Mouse (Mus musculus): ENCODE data around the gene Gm2115. TPM values are rescaled to one million over a fixed set of nuclear protein-coding genes. Genes with fewer than 3 reads are reported as not detected.

Gene Gm2115
- polyA plus RNA-seq, 1 experiment: 1.1 TPM

DNA sequence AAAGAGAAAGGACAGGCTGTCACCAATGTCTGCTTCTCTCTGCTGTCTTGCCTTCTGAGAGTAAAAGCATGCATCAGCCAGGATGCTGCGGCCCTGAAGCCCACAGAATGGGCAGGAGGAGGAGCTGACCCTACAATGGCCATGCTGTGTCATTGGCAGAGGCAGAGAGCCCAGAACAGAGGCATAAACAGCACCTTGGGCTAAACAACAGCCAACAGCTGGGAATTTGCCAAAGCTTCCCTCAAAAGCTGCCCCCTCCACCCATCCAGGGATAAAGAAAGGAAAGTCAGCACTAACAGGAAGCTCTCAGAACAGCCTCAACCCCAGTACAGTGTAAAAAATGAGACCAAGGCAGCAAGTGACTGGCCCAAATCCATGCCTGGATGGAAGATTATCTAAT lies 6.3 kb upstream of the Gm2115 start:
- TF ChIP-seq POLR2A (IDR thresholded peaks at IDR 0.05; ENCODE audit: low read depth, low read length) (no peak), CTCF (conservative IDR thresholded peaks at IDR 0.05; ENCODE audit: insufficient read depth, insufficient read length, low read depth, low read length) (no peak)
- H3K27ac ChIP-seq (ENCODE audit: insufficient read depth, low read depth, low read length): no peak overlapping the region
- H3K27me3 ChIP-seq (replicated peaks; ENCODE audit: control insufficient read depth, insufficient read depth, low read length): no peaks in the 10 kb centered on the region
- H3K4me1 ChIP-seq (ENCODE audit: control insufficient read depth, insufficient read depth, low read length): no peaks in the 10 kb centered on the region
- DNase-seq: peak; percentile 29
- H3K4me3 ChIP-seq (ENCODE audit: insufficient read depth, low read depth, low read length): no peak overlapping the region
- H3K36me3 ChIP-seq (ENCODE audit: control insufficient read depth, insufficient read depth, low read length): no peaks in the 10 kb centered on the region
- WGBS: 19% methylated on average over 1 of the region's 1 CpGs

DNA sequence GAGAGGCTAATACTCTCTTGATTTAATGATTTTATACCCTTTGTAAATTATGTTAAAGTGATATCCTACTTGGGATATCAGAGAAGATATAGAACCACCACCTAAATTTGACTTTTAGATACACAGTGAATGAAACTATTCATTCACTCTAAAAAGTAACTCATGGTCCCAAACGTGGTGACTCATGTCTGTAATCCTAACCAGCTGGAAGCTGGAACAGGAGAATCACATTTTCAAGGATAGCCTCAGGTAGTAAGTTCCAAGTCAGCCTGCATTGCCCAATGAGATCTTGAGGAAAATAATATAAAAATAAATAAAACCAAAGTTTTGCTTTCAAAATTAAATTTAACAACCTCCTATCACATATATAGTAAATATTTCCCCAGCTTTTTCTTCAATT lies 2.6 kb upstream of the Gm2115 start:
- 54% methylated on average over 1 of the region's 1 CpGs for WGBS
- Histone ChIP-seq H3K4me1 (ENCODE audit: control insufficient read depth, insufficient read depth, low read length) (no peaks in the 10 kb centered on the region), H3K27ac (ENCODE audit: insufficient read depth, low read depth, low read length) (no peak overlapping the region), H3K4me3 (ENCODE audit: insufficient read depth, low read depth, low read length) (no peak overlapping the region), H3K36me3 (ENCODE audit: control insufficient read depth, insufficient read depth, low read length) (no peaks in the 10 kb centered on the region), H3K27me3 (replicated peaks; ENCODE audit: control insufficient read depth, insufficient read depth, low read length) (0 out of 2 replicates have a peak, but pooled peaks cover 1% of the 10 kb centered on the region)
- DNase-seq: no peak
- TF ChIP-seq CTCF (conservative IDR thresholded peaks at IDR 0.05; ENCODE audit: insufficient read depth, insufficient read length, low read depth, low read length): no peak
- TF ChIP-seq POLR2A (IDR thresholded peaks at IDR 0.05; ENCODE audit: low read depth, low read length): no peak

DNA sequence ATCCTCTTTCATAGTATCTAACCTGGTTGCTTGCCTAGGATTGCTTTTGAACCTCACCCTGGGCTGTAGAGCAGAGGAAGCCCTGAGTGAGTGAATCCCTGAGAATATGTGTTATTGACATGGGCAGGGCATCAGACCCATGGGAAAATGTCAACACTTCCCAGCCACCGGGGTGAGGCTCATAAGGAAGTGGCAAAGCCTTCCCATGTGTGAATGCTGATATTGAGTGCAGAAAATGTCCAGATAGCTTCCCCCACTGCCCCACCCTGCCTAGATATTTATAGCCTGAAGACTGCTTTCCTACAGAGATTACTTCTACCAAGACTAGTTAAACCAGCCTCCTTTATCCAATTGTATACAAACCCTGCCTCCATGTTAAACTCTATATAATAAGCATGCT lies 4.0 kb downstream of the Gm2115 start:
- 81% methylated on average over 1 of the region's 1 CpGs for WGBS
- TF ChIP-seq CTCF (conservative IDR thresholded peaks at IDR 0.05; ENCODE audit: insufficient read depth, insufficient read length, low read depth, low read length) (no peak), POLR2A (IDR thresholded peaks at IDR 0.05; ENCODE audit: low read depth, low read length) (no peak)
- Histone ChIP-seq H3K27ac (ENCODE audit: insufficient read depth, low read depth, low read length) (no peak overlapping the region), H3K4me1 (ENCODE audit: control insufficient read depth, insufficient read depth, low read length) (no peaks in the 10 kb centered on the region), H3K36me3 (ENCODE audit: control insufficient read depth, insufficient read depth, low read length) (no peaks in the 10 kb centered on the region), H3K4me3 (ENCODE audit: insufficient read depth, low read depth, low read length) (no peak overlapping the region), H3K27me3 (replicated peaks; ENCODE audit: control insufficient read depth, insufficient read depth, low read length) (0 out of 2 replicates have a peak, but pooled peaks cover 1% of the 10 kb centered on the region)
- DNase-seq: no peak

DNA sequence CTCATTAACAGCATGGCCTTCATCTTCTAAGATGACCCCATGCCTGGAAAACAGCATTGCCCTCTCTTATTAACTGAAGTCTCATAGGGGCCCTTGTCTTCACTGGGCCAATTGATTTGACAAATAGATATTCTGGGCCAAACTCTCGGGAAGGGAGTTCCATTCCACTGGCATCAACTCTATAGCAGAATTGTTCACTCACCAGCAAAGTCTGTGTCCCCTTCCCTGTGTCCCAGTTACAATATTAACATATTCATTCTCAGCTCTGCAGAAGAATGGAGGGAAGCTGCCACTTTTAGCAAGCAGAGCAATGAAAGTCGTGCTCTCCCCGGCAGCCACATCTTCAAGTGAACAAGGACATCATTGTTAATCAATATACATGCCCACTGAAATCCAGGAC lies 5.9 kb downstream of the Gm2115 start:
- WGBS: 79% methylated on average over 3 of the region's 3 CpGs
- Histone ChIP-seq H3K4me3 (ENCODE audit: insufficient read depth, low read depth, low read length) (no peak overlapping the region), H3K36me3 (ENCODE audit: control insufficient read depth, insufficient read depth, low read length) (no peaks in the 10 kb centered on the region), H3K27ac (ENCODE audit: insufficient read depth, low read depth, low read length) (no peak overlapping the region), H3K27me3 (replicated peaks; ENCODE audit: control insufficient read depth, insufficient read depth, low read length) (0 out of 2 replicates have a peak, but pooled peaks cover 1% of the 10 kb centered on the region), H3K4me1 (ENCODE audit: control insufficient read depth, insufficient read depth, low read length) (no peaks in the 10 kb centered on the region)
- no peak for DNase-seq
- TF ChIP-seq CTCF (conservative IDR thresholded peaks at IDR 0.05; ENCODE audit: insufficient read depth, insufficient read length, low read depth, low read length): no peak
- TF ChIP-seq POLR2A (IDR thresholded peaks at IDR 0.05; ENCODE audit: low read depth, low read length): no peak

DNA sequence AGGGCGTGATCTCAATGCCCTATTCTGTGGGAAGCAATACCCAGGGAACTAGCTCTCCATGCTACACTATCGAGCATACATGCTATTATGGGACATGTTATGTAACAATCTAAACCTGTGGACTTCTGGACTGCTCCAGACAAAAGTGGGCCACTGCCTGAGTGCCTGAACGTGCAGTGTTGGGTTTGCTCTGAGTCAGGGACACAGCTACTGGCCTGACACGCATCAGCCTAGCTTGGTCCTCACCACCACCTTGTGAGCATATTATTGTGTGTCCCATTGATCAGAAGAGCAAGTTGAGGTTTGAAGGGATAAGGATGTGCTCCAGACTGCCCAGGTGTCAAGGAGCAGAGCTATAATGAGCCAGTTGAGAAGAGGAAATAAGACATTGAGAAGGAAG lies 16.2 kb downstream of the Gm2115 start:
- no peaks in the 10 kb centered on the region for H3K4me1 ChIP-seq (ENCODE audit: control insufficient read depth, insufficient read depth, low read length)
- no peaks in the 10 kb centered on the region for H3K27me3 ChIP-seq (replicated peaks; ENCODE audit: control insufficient read depth, insufficient read depth, low read length)
- H3K4me3 ChIP-seq (ENCODE audit: insufficient read depth, low read depth, low read length): no peak overlapping the region
- DNase-seq: no peak
- 79% methylated on average over 4 of the region's 4 CpGs for WGBS
- no peak overlapping the region for H3K27ac ChIP-seq (ENCODE audit: insufficient read depth, low read depth, low read length)
- H3K36me3 ChIP-seq (ENCODE audit: control insufficient read depth, insufficient read depth, low read length): no peaks in the 10 kb centered on the region
- TF ChIP-seq CTCF (conservative IDR thresholded peaks at IDR 0.05; ENCODE audit: insufficient read depth, insufficient read length, low read depth, low read length) (no peak), POLR2A (IDR thresholded peaks at IDR 0.05; ENCODE audit: low read depth, low read length) (no peak)

DNA sequence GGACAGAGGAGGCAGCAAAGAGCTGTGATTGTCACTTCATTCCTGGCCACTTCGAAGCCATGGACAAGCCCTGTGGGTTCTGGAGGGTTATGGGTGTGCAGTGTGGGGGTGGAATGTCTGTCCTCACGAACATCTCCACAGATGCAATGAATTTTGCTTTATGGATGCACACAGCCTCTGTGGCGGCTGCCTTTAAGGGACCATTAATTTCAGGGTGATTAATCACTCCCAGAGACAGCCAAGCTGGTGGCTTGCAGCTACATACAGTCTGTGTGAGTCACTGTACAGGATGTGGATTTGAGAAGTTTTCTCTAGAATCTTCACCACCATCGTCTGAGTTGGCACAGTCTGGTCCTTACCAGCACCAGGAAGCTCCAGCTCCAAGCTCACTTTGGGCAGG lies 17.9 kb downstream of the Gm2115 start:
- no peaks in the 10 kb centered on the region for H3K4me1 ChIP-seq (ENCODE audit: control insufficient read depth, insufficient read depth, low read length)
- 23% methylated on average over 4 of the region's 4 CpGs for WGBS
- no peaks in the 10 kb centered on the region for H3K27me3 ChIP-seq (replicated peaks; ENCODE audit: control insufficient read depth, insufficient read depth, low read length)
- no peak for TF ChIP-seq CTCF (conservative IDR thresholded peaks at IDR 0.05; ENCODE audit: insufficient read depth, insufficient read length, low read depth, low read length)
- TF ChIP-seq POLR2A (IDR thresholded peaks at IDR 0.05; ENCODE audit: low read depth, low read length): no peak
- no peak overlapping the region for H3K4me3 ChIP-seq (ENCODE audit: insufficient read depth, low read depth, low read length)
- no peak overlapping the region for H3K27ac ChIP-seq (ENCODE audit: insufficient read depth, low read depth, low read length)
- DNase-seq: no peak
- H3K36me3 ChIP-seq (ENCODE audit: control insufficient read depth, insufficient read depth, low read length): no peaks in the 10 kb centered on the region

DNA sequence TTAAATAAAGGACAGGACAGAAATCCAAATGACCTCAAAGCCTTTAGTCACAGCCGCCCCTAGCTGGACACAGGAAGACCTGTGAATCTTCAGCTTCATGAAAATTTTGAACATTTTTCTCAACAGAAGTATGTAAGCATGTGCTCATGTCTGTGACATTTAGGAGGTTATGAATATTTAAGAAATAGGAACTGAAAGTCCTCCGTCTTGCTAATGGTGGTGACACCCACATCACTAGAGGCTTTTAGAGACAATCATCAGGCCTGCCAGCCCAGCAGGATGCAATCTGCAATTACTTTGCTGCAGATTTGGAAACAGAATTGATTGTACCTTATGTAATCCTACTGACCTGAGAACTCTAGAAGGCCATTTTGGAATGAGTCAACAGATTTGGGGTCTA lies 22.7 kb downstream of the Gm2115 start:
- no peak overlapping the region for H3K27ac ChIP-seq (ENCODE audit: insufficient read depth, low read depth, low read length)
- no peaks in the 10 kb centered on the region for H3K36me3 ChIP-seq (ENCODE audit: control insufficient read depth, insufficient read depth, low read length)
- TF ChIP-seq POLR2A (IDR thresholded peaks at IDR 0.05; ENCODE audit: low read depth, low read length): no peak
- TF ChIP-seq CTCF (conservative IDR thresholded peaks at IDR 0.05; ENCODE audit: insufficient read depth, insufficient read length, low read depth, low read length): no peak
- H3K4me3 ChIP-seq (ENCODE audit: insufficient read depth, low read depth, low read length): no peak overlapping the region
- WGBS: 92% methylated on average over 2 of the region's 2 CpGs
- H3K27me3 ChIP-seq (replicated peaks; ENCODE audit: control insufficient read depth, insufficient read depth, low read length): no peaks in the 10 kb centered on the region
- DNase-seq: no peak
- H3K4me1 ChIP-seq (ENCODE audit: control insufficient read depth, insufficient read depth, low read length): no peaks in the 10 kb centered on the region

- H3K27me3 ChIP-seq (replicated peaks; ENCODE audit: control insufficient read depth, insufficient read depth, low read length): no peaks in the 10 kb centered on the region
- H3K4me1 ChIP-seq (ENCODE audit: control insufficient read depth, insufficient read depth, low read length): no peaks in the 10 kb centered on the region
- no peak for TF ChIP-seq CTCF (conservative IDR thresholded peaks at IDR 0.05; ENCODE audit: insufficient read depth, insufficient read length, low read depth, low read length)
- TF ChIP-seq POLR2A (IDR thresholded peaks at IDR 0.05; ENCODE audit: low read depth, low read length): no peak
- 68% methylated on average over 3 of the region's 3 CpGs for WGBS
- DNase-seq: no peak
- H3K4me3 ChIP-seq (ENCODE audit: insufficient read depth, low read depth, low read length): no peak overlapping the region
- no peak overlapping the region for H3K27ac ChIP-seq (ENCODE audit: insufficient read depth, low read depth, low read length)
- no peaks in the 10 kb centered on the region for H3K36me3 ChIP-seq (ENCODE audit: control insufficient read depth, insufficient read depth, low read length)
These were observed 26.5 kb downstream of the Gm2115 start for GRCm38 (mm10) chr7:84555294-84555693.
